ENCODE assay signal across 11 mouse cellular contexts in genomic region chr13:47217107-47217571, GRCm38 (mm10).
DNase-seq lines count a peak whose midpoint lies in the region; ATAC-seq and TF ChIP-seq lines count a peak whose summit lies in the region.
"Had no signal": no experiment of that assay in that cellular context is flagged by ENCODE, and none has a peak within 500 bp of the region (broad histone marks: within the 10 kb centered on the region; RNA-seq: fewer than 3 reads in every experiment).

No protein-coding gene starts in this region.

- WGBS in embryonic facial prominence, embryonic 14.5 days, result 73% methylated on average over 5 of the region's 5 CpGs
- WGBS in embryonic facial prominence, embryonic 10.5 days, result 87% methylated on average over 5 of the region's 5 CpGs
- 58% methylated on average over 5 of the region's 5 CpGs for WGBS in kidney, embryonic 15.5 days

- ATAC-seq in embryonic facial prominence, embryonic 14.5 days (ENCODE audit: low read depth), result no peak
- no peak for ATAC-seq in kidney, embryonic 15.5 days (replicated peaks; ENCODE audit: low FRiP score)

- H3K27ac ChIP-seq in embryonic facial prominence, embryonic 14.5 days (replicated peaks; ENCODE audit: low read depth, low read length), result no peak overlapping the region
- H3K27ac ChIP-seq in embryonic facial prominence, embryonic 10.5 days (replicated peaks), result no peak overlapping the region
- H3K27ac ChIP-seq in kidney, embryonic 15.5 days, result no peak overlapping the region
- H3K27ac ChIP-seq in cortical plate, adult 2 months (ENCODE audit: insufficient read depth, low read length), result peak overlapping the region; percentile 17; the same call in 1 of the 2 replicates

- H3K9me3 ChIP-seq in embryonic facial prominence, embryonic 14.5 days (ENCODE audit: control insufficient read depth, low read length), result no peaks in the 10 kb centered on the region
- no peaks in the 10 kb centered on the region for H3K9me3 ChIP-seq in embryonic facial prominence, embryonic 10.5 days
- no peaks in the 10 kb centered on the region for H3K9me3 ChIP-seq in kidney, embryonic 15.5 days (replicated peaks)

- no peak overlapping the region for H3K9ac ChIP-seq in embryonic facial prominence, embryonic 14.5 days (ENCODE audit: low read depth, low read length)
- no peak overlapping the region for H3K9ac ChIP-seq in kidney, embryonic 15.5 days

- TF ChIP-seq POLR2A in cortical plate, adult 2 months (IDR thresholded peaks at IDR 0.05; ENCODE audit: extremely low read depth, insufficient read depth, low read length), result no peak

- no peaks in the 10 kb centered on the region for H3K36me3 ChIP-seq in embryonic facial prominence, embryonic 14.5 days (ENCODE audit: control insufficient read depth, insufficient read depth, low read length)
- no peaks in the 10 kb centered on the region for H3K36me3 ChIP-seq in embryonic facial prominence, embryonic 10.5 days (replicated peaks)
- H3K36me3 ChIP-seq in kidney, embryonic 15.5 days, result no peaks in the 10 kb centered on the region

- no peaks in the 10 kb centered on the region for H3K27me3 ChIP-seq in embryonic facial prominence, embryonic 14.5 days (replicated peaks; ENCODE audit: control insufficient read depth, insufficient read depth, low read length)
- H3K27me3 ChIP-seq in embryonic facial prominence, embryonic 10.5 days (replicated peaks; ENCODE audit: low read depth, poor library complexity, severe bottlenecking), result no peaks in the 10 kb centered on the region
- no peaks in the 10 kb centered on the region for H3K27me3 ChIP-seq in kidney, embryonic 15.5 days

- TF ChIP-seq CTCF in cortical plate, adult 2 months (IDR thresholded peaks at IDR 0.05; ENCODE audit: extremely low read depth, insufficient read depth, low read length), result no peak

- H3K4me3 ChIP-seq in embryonic facial prominence, embryonic 14.5 days (ENCODE audit: low read depth, low read length), result no peak overlapping the region
- H3K4me3 ChIP-seq in embryonic facial prominence, embryonic 10.5 days, result no peak overlapping the region
- no peak overlapping the region for H3K4me3 ChIP-seq in kidney, embryonic 15.5 days (replicated peaks)
- H3K4me3 ChIP-seq in cortical plate, adult 2 months (ENCODE audit: insufficient read depth, low read length), result no peak overlapping the region

- H3K4me1 ChIP-seq in embryonic facial prominence, embryonic 14.5 days (ENCODE audit: control insufficient read depth, insufficient read depth, low read length), result peaks cover 10% of the 10 kb centered on the region; the same call in 1 of the 2 replicates
- H3K4me1 ChIP-seq in embryonic facial prominence, embryonic 10.5 days, result peaks cover 8% of the 10 kb centered on the region
- H3K4me1 ChIP-seq in kidney, embryonic 15.5 days, result no peaks in the 10 kb centered on the region
- no peaks in the 10 kb centered on the region for H3K4me1 ChIP-seq in cortical plate, adult 2 months (ENCODE audit: control insufficient read depth, insufficient read depth, low read length)

- no peak overlapping the region for H3K4me2 ChIP-seq in embryonic facial prominence, embryonic 14.5 days (ENCODE audit: low read depth, low read length)
- no peak overlapping the region for H3K4me2 ChIP-seq in kidney, embryonic 15.5 days

- DNase-seq in embryonic facial prominence, embryonic 14.5 days (ENCODE audit: low spot score), result peak; percentile 31
- DNase-seq in embryonic facial prominence, embryonic 10.5 days (ENCODE audit: low spot score), result no peak
- DNase-seq in kidney, adult 9 months, result peak; percentile 65
- peak; percentile 90 for DNase-seq in 3T3-L1 (ENCODE audit: low read depth, low spot score)
- DNase-seq in ovary, postnatal 36 days (ENCODE audit: low spot score), result no peak
- no peak for DNase-seq in thymus, postnatal 14 days
- DNase-seq: cerebellum, adult 2 months; left cerebral cortex, postnatal 4 days; thymus, adult 2 months had no signal

Comparison
In these comparisons a context has a peak if more than half of its experiments do, and no peak if none do; other contexts are left out.
1. DNase-seq: peak in embryonic facial prominence, embryonic 14.5 days (single experiment), kidney, adult 9 months (single experiment) and 3T3-L1 (single experiment); none in embryonic facial prominence, embryonic 10.5 days (single experiment), ovary, postnatal 36 days (single experiment) and thymus, postnatal 14 days (single experiment).